Mouse (Mus musculus): ENCODE data around the gene Ring1. TPM values are rescaled to one million over a fixed set of nuclear protein-coding genes. Genes with fewer than 3 reads are reported as not detected.

Ring1 gene
- polyA plus RNA-seq, 2 experiments = 1.2 to 9.7 TPM

- Histone ChIP-seq H3K4me2 (ENCODE audit: low read depth) (no peak overlapping the region), H3K9ac (replicated peaks) (no peak overlapping the region), H3K4me3 (ENCODE audit: insufficient read depth in 1 of 2, low read depth in 2 of 2, low read length in 2 of 2) (no peak overlapping the region)
Observed at GRCm38 (mm10) chr17:34026221-34026620, 1.7 kb upstream of the Ring1 start.

DNA sequence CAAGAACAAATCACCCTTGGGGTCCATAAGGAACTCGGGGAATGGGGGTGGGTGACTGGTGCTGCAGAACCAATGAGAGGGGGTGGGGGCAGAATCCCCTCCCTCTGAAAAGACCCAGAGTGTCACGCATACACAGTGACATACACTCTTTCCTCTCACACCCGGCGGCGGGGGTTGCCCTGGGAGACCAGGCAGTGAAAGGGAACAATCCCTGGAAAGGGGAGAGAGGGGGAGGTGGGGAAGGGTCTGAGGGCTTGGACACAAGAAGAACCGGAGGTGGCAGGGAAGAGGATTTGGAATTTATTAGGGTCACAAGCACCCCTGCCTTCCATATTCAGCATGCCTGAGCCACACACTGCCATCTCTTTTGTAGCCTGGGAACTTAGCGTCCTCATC, 1.3 kb upstream of the Ring1 start:
- ATAC-seq (ENCODE audit: insufficient read depth) (no peak), DNase-seq (ENCODE audit: low read depth in 3 of 3, low spot score in 3 of 3) (no peak)
- Histone ChIP-seq H3K4me2 (ENCODE audit: low read depth) (peak overlapping the region; percentile 74), H3K36me3 (replicated peaks; ENCODE audit: control insufficient read depth, insufficient read depth, low read depth) (peaks cover 11% of the 10 kb centered on the region), H3K27me3 (ENCODE audit: control insufficient read depth, insufficient read depth, low read length) (no peaks in the 10 kb centered on the region), H3K9ac (replicated peaks) (no peak overlapping the region), H3K4me3 (ENCODE audit: insufficient read depth in 1 of 2, low read depth in 2 of 2, low read length in 2 of 2) (no peak overlapping the region), H3K27ac (no peak overlapping the region), H3K4me1 (replicated peaks; ENCODE audit: control insufficient read depth in 2 of 2, insufficient read depth in 2 of 2, low read length in 1 of 2) (peaks cover 10 to 23% of the 10 kb centered on the region in 2 experiments), H3K9me3 (ENCODE audit: control insufficient read depth, low read length) (no peaks in the 10 kb centered on the region)
- 59% methylated on average over 7 of the region's 7 CpGs for WGBS (ENCODE audit: insufficient replicate concordance)
- no peak for TF ChIP-seq CTCF (IDR thresholded peaks at IDR 0.05; ENCODE audit: low read depth)

More at GRCm38 (mm10) chr17:34026221-34026620, 1.7 kb upstream of the Ring1 start:
- Histone ChIP-seq H3K27ac (no peak overlapping the region), H3K9me3 (ENCODE audit: control insufficient read depth, low read length) (no peaks in the 10 kb centered on the region), H3K27me3 (ENCODE audit: control insufficient read depth, insufficient read depth, low read length) (no peaks in the 10 kb centered on the region), H3K36me3 (replicated peaks; ENCODE audit: control insufficient read depth, insufficient read depth, low read depth) (peaks cover 11% of the 10 kb centered on the region), H3K4me1 (replicated peaks; ENCODE audit: control insufficient read depth in 2 of 2, insufficient read depth in 2 of 2, low read length in 1 of 2) (peaks cover 10 to 25% of the 10 kb centered on the region in 2 experiments)
- no peak for ATAC-seq (ENCODE audit: insufficient read depth)
- TF ChIP-seq EP300 (IDR thresholded peaks at IDR 0.05; ENCODE audit: low read depth) (no peak), CTCF (IDR thresholded peaks at IDR 0.05; ENCODE audit: low read depth) (no peak)
- 42% methylated on average over 2 of the region's 2 CpGs for WGBS (ENCODE audit: insufficient replicate concordance)
- DNase-seq (ENCODE audit: low read depth in 3 of 3, low spot score in 3 of 3) = no peak

DNA sequence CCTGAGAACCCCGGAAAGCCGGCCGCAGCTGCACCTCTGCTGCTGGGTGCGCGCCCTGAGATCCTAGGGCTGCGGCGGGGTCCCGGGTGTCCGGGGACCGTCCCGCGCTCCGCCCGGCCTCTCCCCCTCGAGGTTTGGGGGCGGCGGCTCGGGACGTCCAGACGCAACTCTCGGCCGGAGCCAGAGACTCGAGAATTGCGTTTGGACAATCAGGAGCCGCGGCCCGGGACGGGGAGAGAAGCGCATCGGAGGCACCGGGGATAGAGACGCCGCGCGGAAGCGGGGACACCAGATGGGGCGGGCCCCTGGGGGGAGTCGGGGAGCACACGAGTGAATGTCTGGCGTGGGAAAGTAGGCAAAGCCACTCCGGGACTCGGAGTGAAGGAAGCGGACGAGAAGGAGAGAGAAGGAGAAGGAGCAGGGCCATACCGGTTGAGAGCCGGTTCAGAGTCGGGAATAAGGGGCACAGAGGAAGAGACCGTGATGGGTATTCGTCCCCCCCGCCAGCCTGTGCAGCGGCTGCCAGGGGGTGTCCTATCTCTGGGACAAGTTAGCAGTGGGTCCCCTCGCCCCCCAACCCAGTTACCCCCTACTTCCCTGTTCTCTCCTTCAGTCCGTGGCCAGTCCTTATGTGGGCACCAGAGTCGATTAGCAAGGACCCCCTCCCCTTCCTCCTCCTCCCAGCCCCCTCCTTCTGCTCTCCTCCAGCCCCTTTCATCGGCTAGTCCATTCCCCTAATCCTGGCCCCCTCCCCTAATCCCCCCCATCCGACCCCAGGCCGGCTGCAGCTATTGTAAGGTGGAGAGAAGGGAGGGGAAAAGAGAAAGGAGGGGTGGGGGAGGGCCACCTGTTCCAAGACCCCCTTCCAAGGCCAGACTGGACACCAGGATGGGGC, 628 bp upstream of the Ring1 start:
- Histone ChIP-seq H3K27ac (peak overlapping the region; percentile 26), H3K9me3 (ENCODE audit: control insufficient read depth, low read length) (no peaks in the 10 kb centered on the region), H3K27me3 (ENCODE audit: control insufficient read depth, insufficient read depth, low read length) (no peaks in the 10 kb centered on the region), H3K4me3 (ENCODE audit: insufficient read depth in 1 of 2, low read depth in 2 of 2, low read length in 2 of 2) (peak overlapping the region; percentile 69 to 81), H3K9ac (replicated peaks) (peak overlapping the region; percentile 88), H3K4me1 (replicated peaks; ENCODE audit: control insufficient read depth in 2 of 2, insufficient read depth in 2 of 2, low read length in 1 of 2) (peaks cover 8 to 18% of the 10 kb centered on the region in 2 experiments), H3K4me2 (ENCODE audit: low read depth) (peak overlapping the region; percentile 74), H3K36me3 (replicated peaks; ENCODE audit: control insufficient read depth, insufficient read depth, low read depth) (peaks cover 11% of the 10 kb centered on the region)
- DNase-seq (ENCODE audit: low read depth in 3 of 3, low spot score in 3 of 3) (no peak), ATAC-seq (ENCODE audit: insufficient read depth) (peak; percentile 9; the same call in 1 of the 2 replicates)
- TF ChIP-seq CTCF (IDR thresholded peaks at IDR 0.05; ENCODE audit: low read depth) (no peak), EP300 (IDR thresholded peaks at IDR 0.05; ENCODE audit: low read depth) (no peak)
- 1% methylated on average over 53 of the region's 57 CpGs for WGBS (ENCODE audit: insufficient replicate concordance)

- peak overlapping the region; percentile 69 to 81 for H3K4me3 ChIP-seq (ENCODE audit: insufficient read depth in 1 of 2, low read depth in 2 of 2, low read length in 2 of 2)
- no peak for DNase-seq (ENCODE audit: low read depth in 3 of 3, low spot score in 3 of 3)
- H3K27me3 ChIP-seq (ENCODE audit: control insufficient read depth, insufficient read depth, low read length) = no peaks in the 10 kb centered on the region
- H3K36me3 ChIP-seq (replicated peaks; ENCODE audit: control insufficient read depth, insufficient read depth, low read depth) = peaks cover 4% of the 10 kb centered on the region
- no peak for ATAC-seq (ENCODE audit: insufficient read depth)
- H3K9ac ChIP-seq (replicated peaks) = peak overlapping the region; percentile 88
- peaks cover 4 to 14% of the 10 kb centered on the region in 2 experiments for H3K4me1 ChIP-seq (replicated peaks; ENCODE audit: control insufficient read depth in 2 of 2, insufficient read depth in 2 of 2, low read length in 1 of 2)
- WGBS (ENCODE audit: insufficient replicate concordance) = 70% methylated on average over 9 of the region's 9 CpGs
- peak overlapping the region; percentile 74 for H3K4me2 ChIP-seq (ENCODE audit: low read depth)
- H3K27ac ChIP-seq = no peak overlapping the region
- no peaks in the 10 kb centered on the region; the same call in 1 of the 2 replicates for H3K9me3 ChIP-seq (ENCODE audit: control insufficient read depth, low read length)
- TF ChIP-seq EP300 (IDR thresholded peaks at IDR 0.05; ENCODE audit: low read depth) (no peak), CTCF (IDR thresholded peaks at IDR 0.05; ENCODE audit: low read depth) (no peak)
Observed at GRCm38 (mm10) chr17:34023678-34024077, 802 bp downstream of the Ring1 start.

- Histone ChIP-seq H3K4me2 (ENCODE audit: low read depth) (no peak overlapping the region), H3K4me3 (ENCODE audit: insufficient read depth in 1 of 2, low read depth in 2 of 2, low read length in 2 of 2) (no peak overlapping the region), H3K4me1 (replicated peaks; ENCODE audit: control insufficient read depth in 2 of 2, insufficient read depth in 2 of 2, low read length in 1 of 2) (peaks cover 4 to 10% of the 10 kb centered on the region in 2 experiments), H3K9me3 (ENCODE audit: control insufficient read depth, low read length) (no peaks in the 10 kb centered on the region; the same call in 1 of the 2 replicates), H3K27me3 (ENCODE audit: control insufficient read depth, insufficient read depth, low read length) (no peaks in the 10 kb centered on the region), H3K36me3 (replicated peaks; ENCODE audit: control insufficient read depth, insufficient read depth, low read depth) (no peaks in the 10 kb centered on the region), H3K27ac (no peak overlapping the region), H3K9ac (replicated peaks) (no peak overlapping the region)
- DNase-seq (ENCODE audit: low read depth in 3 of 3, low spot score in 3 of 3) (no peak), ATAC-seq (ENCODE audit: insufficient read depth) (no peak)
- 91% methylated on average over 20 of the region's 20 CpGs for WGBS (ENCODE audit: insufficient replicate concordance)
- TF ChIP-seq CTCF (IDR thresholded peaks at IDR 0.05; ENCODE audit: low read depth) = no peak
- no peak for TF ChIP-seq EP300 (IDR thresholded peaks at IDR 0.05; ENCODE audit: low read depth)
Observed at GRCm38 (mm10) chr17:34022987-34023386, 1.5 kb downstream of the Ring1 start.

All from liver, embryonic 14.5 days (tissue).